Mouse (Mus musculus): Measurements from ENCODE around the gene Spag6. TPM values are rescaled to one million over a fixed set of nuclear protein-coding genes. Genes with fewer than 3 reads are reported as not detected.
A peak's percentile ranks its signal among the peaks of the same experiment; 100 is the strongest.

Spag6 gene
- total RNA-seq, 1 experiment = not detected

DNA sequence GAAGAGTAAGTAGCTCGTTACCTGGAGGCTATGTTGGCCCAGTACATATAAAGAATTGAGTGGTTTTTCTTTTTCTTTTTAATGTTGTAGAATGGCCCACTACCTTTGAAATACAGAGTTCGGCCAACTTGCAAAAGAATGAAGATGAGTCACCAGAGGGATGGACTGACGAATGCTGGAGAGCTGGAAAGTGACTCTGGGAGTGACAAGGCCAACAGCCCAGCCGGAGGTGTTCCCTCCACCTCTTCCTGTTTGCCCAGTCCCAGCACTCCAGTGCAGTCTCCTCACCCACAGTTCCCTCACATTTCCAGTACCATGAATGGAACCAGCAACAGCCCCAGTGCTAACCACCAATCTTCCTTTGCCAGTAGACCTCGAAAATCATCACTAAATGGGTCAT is 9.8 kb upstream of the Spag6 start:
- TF ChIP-seq HCFC1 (IDR thresholded peaks at IDR 0.05; ENCODE audit: borderline replicate concordance, insufficient read depth, low read length) (no peak), CHD2 (IDR thresholded peaks at IDR 0.05; ENCODE audit: low read depth, low read length) (no peak), ZNF384 (IDR thresholded peaks at IDR 0.05; ENCODE audit: low read depth, low read length) (no peak), MAFK (IDR thresholded peaks at IDR 0.05; ENCODE audit: insufficient read depth, low read depth, low read length) (no peak), ZC3H11A (IDR thresholded peaks at IDR 0.05; ENCODE audit: borderline replicate concordance, low read depth, low read length) (no peak)
- H3K36me3 ChIP-seq (ENCODE audit: control insufficient read depth, insufficient read depth, low read length, poor library complexity, severe bottlenecking) = no peaks in the 10 kb centered on the region
- H3K9me3 ChIP-seq (ENCODE audit: control insufficient read depth, insufficient read depth, low read depth, low read length) = no peaks in the 10 kb centered on the region
- in situ Hi-C loops (cut with MboI; ENCODE audit: low sequenced_read_pairs in 2 of 2, unreplicated experiment in 2 of 2) = no loop called here
- no peak for DNase-seq (ENCODE audit: low read depth, low spot score)
- H3K4me3 ChIP-seq (ENCODE audit: insufficient read depth in 1 of 2, low read depth in 1 of 2, low read length in 2 of 2, poor library complexity in 1 of 2, severe bottlenecking in 1 of 2) = no peak overlapping the region
- H3K4me1 ChIP-seq (ENCODE audit: control insufficient read depth in 2 of 2, insufficient read depth in 2 of 2, low read length in 2 of 2, poor library complexity in 1 of 2) = no peaks in the 10 kb centered on the region
- no peak overlapping the region for H3K9ac ChIP-seq (ENCODE audit: insufficient read depth, low read depth, low read length, poor library complexity, severe bottlenecking)
- H3K27ac ChIP-seq (ENCODE audit: insufficient read depth, low read depth, low read length, poor library complexity, severe bottlenecking) = no peak overlapping the region

DNA sequence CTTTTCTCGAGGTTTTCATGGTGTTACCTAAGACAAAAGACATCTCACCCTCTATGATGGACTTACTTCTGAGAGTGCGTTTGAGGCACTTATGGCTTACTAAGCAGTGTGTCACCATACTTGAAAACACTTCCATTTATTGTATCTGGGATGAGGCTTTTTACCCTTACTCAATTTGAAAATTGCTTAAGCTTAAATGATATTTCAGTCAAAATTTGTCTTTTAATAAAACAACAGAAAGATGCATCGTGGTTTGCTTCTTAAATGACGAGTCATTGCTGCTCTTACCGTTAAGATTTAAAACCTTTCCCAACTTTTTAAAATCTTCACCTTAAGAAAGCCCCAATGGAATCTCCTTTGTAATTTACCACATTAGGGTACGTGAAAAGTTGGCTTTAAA is 7.4 kb upstream of the Spag6 start:
- no peak overlapping the region for H3K27ac ChIP-seq (ENCODE audit: insufficient read depth, low read depth, low read length, poor library complexity, severe bottlenecking)

DNA sequence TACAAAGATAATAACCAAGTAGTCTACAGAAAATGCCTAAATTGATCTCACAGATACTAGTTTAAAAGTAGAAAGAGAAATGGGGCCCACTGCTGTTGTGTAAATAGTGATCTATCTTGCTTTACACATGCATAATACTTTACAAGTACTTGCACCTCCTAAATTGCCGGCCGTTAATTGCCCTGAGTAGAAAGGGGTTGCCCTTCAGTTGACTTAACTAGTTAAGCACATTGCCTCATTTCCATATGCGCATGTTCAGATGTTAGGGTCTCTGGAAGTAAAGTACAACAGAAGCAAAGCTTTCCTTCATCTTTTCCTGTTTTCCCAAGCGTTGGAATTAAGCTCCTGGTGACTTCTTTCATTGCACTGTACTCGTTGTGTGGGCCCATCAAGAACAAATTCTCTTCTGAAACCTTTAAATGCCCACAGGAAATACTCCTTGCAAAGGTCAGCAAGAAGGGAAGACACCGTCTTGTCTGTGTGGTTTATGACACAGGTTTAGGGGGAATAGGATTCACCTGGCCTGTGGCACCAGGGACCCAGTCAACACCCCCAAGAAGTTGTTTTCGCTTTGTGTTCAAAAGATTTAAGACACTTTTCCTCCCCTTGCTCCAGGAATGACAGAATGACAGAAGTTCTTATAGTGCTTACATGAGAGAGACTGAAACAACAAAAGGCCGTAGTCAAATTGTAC is 6.9 kb upstream of the Spag6 start:
- TF ChIP-seq MAFK (IDR thresholded peaks at IDR 0.05; ENCODE audit: insufficient read depth, low read depth, low read length) (no peak), ZNF384 (IDR thresholded peaks at IDR 0.05; ENCODE audit: low read depth, low read length) (no peak)
- no peaks in the 10 kb centered on the region for H3K4me1 ChIP-seq (ENCODE audit: control insufficient read depth in 2 of 2, insufficient read depth in 2 of 2, low read length in 2 of 2, poor library complexity in 1 of 2)
- no peak for DNase-seq (ENCODE audit: low read depth, low spot score)
- no peak overlapping the region for H3K27ac ChIP-seq (ENCODE audit: insufficient read depth, low read depth, low read length, poor library complexity, severe bottlenecking)
- no peak overlapping the region for H3K4me3 ChIP-seq (ENCODE audit: insufficient read depth in 1 of 2, low read depth in 1 of 2, low read length in 2 of 2, poor library complexity in 1 of 2, severe bottlenecking in 1 of 2)
- H3K36me3 ChIP-seq (ENCODE audit: control insufficient read depth, insufficient read depth, low read length, poor library complexity, severe bottlenecking) = no peaks in the 10 kb centered on the region
- in situ Hi-C loops (cut with MboI; ENCODE audit: low sequenced_read_pairs in 2 of 2, unreplicated experiment in 2 of 2) = no loop called here
- no peaks in the 10 kb centered on the region for H3K9me3 ChIP-seq (ENCODE audit: control insufficient read depth, insufficient read depth, low read depth, low read length)
- H3K9ac ChIP-seq (ENCODE audit: insufficient read depth, low read depth, low read length, poor library complexity, severe bottlenecking) = no peak overlapping the region

More for the DNA sequence above, 7.4 kb upstream of the Spag6 start:
- Histone ChIP-seq H3K36me3 (ENCODE audit: control insufficient read depth, insufficient read depth, low read length, poor library complexity, severe bottlenecking) (no peaks in the 10 kb centered on the region), H3K9ac (ENCODE audit: insufficient read depth, low read depth, low read length, poor library complexity, severe bottlenecking) (no peak overlapping the region), H3K4me3 (ENCODE audit: insufficient read depth in 1 of 2, low read depth in 1 of 2, low read length in 2 of 2, poor library complexity in 1 of 2, severe bottlenecking in 1 of 2) (no peak overlapping the region), H3K4me1 (ENCODE audit: control insufficient read depth in 2 of 2, insufficient read depth in 2 of 2, low read length in 2 of 2, poor library complexity in 1 of 2) (no peaks in the 10 kb centered on the region), H3K9me3 (ENCODE audit: control insufficient read depth, insufficient read depth, low read depth, low read length) (no peaks in the 10 kb centered on the region)
- no peak for DNase-seq (ENCODE audit: low read depth, low spot score)
- in situ Hi-C loops (cut with MboI; ENCODE audit: low sequenced_read_pairs in 2 of 2, unreplicated experiment in 2 of 2) = no loop called here
- TF ChIP-seq MAFK (IDR thresholded peaks at IDR 0.05; ENCODE audit: insufficient read depth, low read depth, low read length) (no peak), ZC3H11A (IDR thresholded peaks at IDR 0.05; ENCODE audit: borderline replicate concordance, low read depth, low read length) (no peak), CHD2 (IDR thresholded peaks at IDR 0.05; ENCODE audit: low read depth, low read length) (no peak), ZNF384 (IDR thresholded peaks at IDR 0.05; ENCODE audit: low read depth, low read length) (no peak), HCFC1 (IDR thresholded peaks at IDR 0.05; ENCODE audit: borderline replicate concordance, insufficient read depth, low read length) (no peak)

DNA sequence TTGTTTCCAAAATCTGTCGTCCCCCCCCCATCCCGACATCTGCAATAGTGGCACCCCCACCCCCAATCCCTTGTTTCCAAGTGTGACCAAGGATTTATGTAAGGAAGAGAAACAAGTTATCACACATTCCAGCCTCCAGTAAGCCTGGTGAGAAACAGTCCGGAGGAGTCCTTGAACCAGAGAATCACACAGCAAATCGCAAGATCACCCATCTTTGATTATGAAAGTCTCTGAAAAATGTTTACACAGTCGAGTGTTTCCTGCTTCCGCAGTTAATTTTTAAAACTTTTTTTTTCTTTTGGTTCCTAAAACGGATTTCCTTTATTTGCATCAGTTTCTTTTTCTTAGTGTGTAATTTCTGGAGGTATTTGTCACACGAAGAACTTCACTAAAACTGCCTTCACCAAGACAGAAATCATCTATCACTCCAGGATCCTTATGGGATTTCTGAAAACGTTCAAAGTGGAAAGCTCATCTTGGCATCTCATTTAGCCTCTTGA is 6.1 kb upstream of the Spag6 start:
- TF ChIP-seq CHD2 (IDR thresholded peaks at IDR 0.05; ENCODE audit: low read depth, low read length) = no peak
- no peak for TF ChIP-seq MAFK (IDR thresholded peaks at IDR 0.05; ENCODE audit: insufficient read depth, low read depth, low read length)
- TF ChIP-seq ZC3H11A (IDR thresholded peaks at IDR 0.05; ENCODE audit: borderline replicate concordance, low read depth, low read length) = no peak
- TF ChIP-seq HCFC1 (IDR thresholded peaks at IDR 0.05; ENCODE audit: borderline replicate concordance, insufficient read depth, low read length) = no peak
- Histone ChIP-seq H3K9ac (ENCODE audit: insufficient read depth, low read depth, low read length, poor library complexity, severe bottlenecking) (no peak overlapping the region), H3K4me3 (ENCODE audit: insufficient read depth in 1 of 2, low read depth in 1 of 2, low read length in 2 of 2, poor library complexity in 1 of 2, severe bottlenecking in 1 of 2) (no peak overlapping the region), H3K4me1 (ENCODE audit: control insufficient read depth in 2 of 2, insufficient read depth in 2 of 2, low read length in 2 of 2, poor library complexity in 1 of 2) (no peaks in the 10 kb centered on the region), H3K9me3 (ENCODE audit: control insufficient read depth, insufficient read depth, low read depth, low read length) (no peaks in the 10 kb centered on the region), H3K27ac (ENCODE audit: insufficient read depth, low read depth, low read length, poor library complexity, severe bottlenecking) (no peak overlapping the region), H3K36me3 (ENCODE audit: control insufficient read depth, insufficient read depth, low read length, poor library complexity, severe bottlenecking) (no peaks in the 10 kb centered on the region)
- in situ Hi-C loops (cut with MboI; ENCODE audit: low sequenced_read_pairs in 2 of 2, unreplicated experiment in 2 of 2) = no loop called here
- DNase-seq (ENCODE audit: low read depth, low spot score) = no peak

DNA sequence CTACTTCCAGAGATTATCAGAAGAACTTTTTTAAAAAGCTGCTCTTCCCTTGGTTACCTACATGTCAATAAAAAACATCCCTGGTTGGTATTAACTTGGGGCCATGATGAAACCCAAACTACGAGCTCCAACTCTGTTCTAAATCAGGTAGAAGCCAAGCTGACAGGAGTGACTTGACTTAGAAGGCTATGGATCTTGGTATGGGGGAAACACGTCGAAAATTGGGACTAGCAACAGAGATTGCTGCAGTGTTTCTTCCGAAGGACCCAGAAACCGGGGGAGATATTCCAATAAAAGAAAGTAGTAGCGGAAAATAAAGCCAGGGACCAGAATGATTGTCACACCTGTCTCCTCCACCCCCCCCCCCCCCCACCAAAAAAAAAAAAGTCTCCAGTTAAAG is 5.5 kb upstream of the Spag6 start:
- in situ Hi-C loops (cut with MboI; ENCODE audit: low sequenced_read_pairs in 2 of 2, unreplicated experiment in 2 of 2) = no loop called here
- no peak overlapping the region for H3K27ac ChIP-seq (ENCODE audit: insufficient read depth, low read depth, low read length, poor library complexity, severe bottlenecking)

More for the DNA sequence above, 5.5 kb upstream of the Spag6 start:
- TF ChIP-seq CHD2 (IDR thresholded peaks at IDR 0.05; ENCODE audit: low read depth, low read length) (no peak), ZC3H11A (IDR thresholded peaks at IDR 0.05; ENCODE audit: borderline replicate concordance, low read depth, low read length) (no peak), HCFC1 (IDR thresholded peaks at IDR 0.05; ENCODE audit: borderline replicate concordance, insufficient read depth, low read length) (no peak), MAFK (IDR thresholded peaks at IDR 0.05; ENCODE audit: insufficient read depth, low read depth, low read length) (no peak), ZNF384 (IDR thresholded peaks at IDR 0.05; ENCODE audit: low read depth, low read length) (no peak)
- no peaks in the 10 kb centered on the region for H3K9me3 ChIP-seq (ENCODE audit: control insufficient read depth, insufficient read depth, low read depth, low read length)
- no peak overlapping the region for H3K9ac ChIP-seq (ENCODE audit: insufficient read depth, low read depth, low read length, poor library complexity, severe bottlenecking)
- no peaks in the 10 kb centered on the region for H3K4me1 ChIP-seq (ENCODE audit: control insufficient read depth in 2 of 2, insufficient read depth in 2 of 2, low read length in 2 of 2, poor library complexity in 1 of 2)
- H3K36me3 ChIP-seq (ENCODE audit: control insufficient read depth, insufficient read depth, low read length, poor library complexity, severe bottlenecking) = no peaks in the 10 kb centered on the region
- H3K4me3 ChIP-seq (ENCODE audit: insufficient read depth in 1 of 2, low read depth in 1 of 2, low read length in 2 of 2, poor library complexity in 1 of 2, severe bottlenecking in 1 of 2) = peak overlapping the region; percentile 17 to 40; a peak in 2 of 4 replicates
- DNase-seq (ENCODE audit: low read depth, low spot score) = no peak
